11 mouse cellular contexts compared by ENCODE assay signal in the genomic region with DNA sequence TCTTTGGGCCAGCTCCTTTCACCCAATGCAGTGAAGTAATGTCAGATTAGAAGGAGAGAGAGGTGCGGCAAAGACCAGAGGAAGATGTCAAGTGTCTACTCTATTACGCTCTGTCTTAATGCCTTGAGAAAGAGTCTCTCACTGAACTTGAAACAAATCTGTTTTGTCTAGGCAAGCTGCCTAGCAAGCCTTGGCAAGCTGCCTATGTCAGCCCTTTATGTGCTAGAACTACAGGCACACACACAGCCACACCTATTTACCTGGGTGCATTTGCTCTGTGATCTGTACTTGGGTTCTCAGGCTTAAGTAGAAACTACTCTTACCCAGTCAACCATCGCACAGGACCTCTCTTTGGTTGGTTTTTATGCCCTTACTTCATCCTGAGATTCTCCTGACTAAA. TPM values are rescaled to one million over a fixed set of nuclear protein-coding genes. Genes with fewer than 3 reads are reported as not detected.
DNase-seq lines count a peak whose midpoint lies in the region; ATAC-seq lines count a peak whose summit lies in the region.
"Had no signal": no experiment of that assay in that cellular context is flagged by ENCODE, and none has a peak within 500 bp of the region (broad histone marks: within the 10 kb centered on the region; RNA-seq: fewer than 3 reads in every experiment).

No protein-coding gene starts in this region.

- 86% methylated on average over 3 of the region's 3 CpGs for WGBS in heart, embryonic 11.5 days (ENCODE audit: insufficient replicate concordance)
- 26% methylated on average over 3 of the region's 3 CpGs for WGBS in large intestine, adult 2 months

- H3K9ac ChIP-seq in heart, embryonic 11.5 days (ENCODE audit: low read depth, low read length) = no peak overlapping the region
- H3K9ac ChIP-seq: intestine, embryonic 15.5 days had no signal

- ATAC-seq in heart, embryonic 11.5 days (replicated peaks; ENCODE audit: insufficient number of reproducible peaks, low FRiP score, low TSS enrichment) = no peak
- ATAC-seq: intestine, embryonic 15.5 days had no signal

- H3K27me3 ChIP-seq in heart, embryonic 11.5 days (ENCODE audit: control insufficient read depth, insufficient read depth, low read length) = no peaks in the 10 kb centered on the region
- H3K27me3 ChIP-seq: intestine, embryonic 15.5 days had no signal

- H3K36me3 ChIP-seq in heart, embryonic 11.5 days (ENCODE audit: control insufficient read depth, insufficient read depth, low read length) = no peaks in the 10 kb centered on the region
- H3K36me3 ChIP-seq: intestine, embryonic 15.5 days had no signal

- peak; percentile 33 to 37 for DNase-seq in heart, adult 18-20 months
- peak; percentile 32 for DNase-seq in urinary bladder, postnatal 25 days (ENCODE audit: low spot score)
- no peak for DNase-seq in urinary bladder, postnatal 10 days (ENCODE audit: low spot score)
- peak; percentile 77 for DNase-seq in large intestine, adult 2 months (ENCODE audit: low read depth, low spot score)
- DNase-seq in urinary bladder, postnatal 36 days (ENCODE audit: low spot score in 2 of 2) = peak; percentile 56 to 76
- DNase-seq in layer of hippocampus, adult 11-12 months (ENCODE audit: low spot score) = no peak
- no peak for DNase-seq in c-Kit-positive CD71-positive TER-119-positive erythroid progenitor cells, embryonic 14.5 days (ENCODE audit: low spot score)
- DNase-seq: thymus, adult 18-20 months had no signal

- no peaks in the 10 kb centered on the region for H3K4me1 ChIP-seq in heart, embryonic 11.5 days (ENCODE audit: control insufficient read depth, insufficient read depth, low read length)

- H3K4me3 ChIP-seq in heart, embryonic 11.5 days (ENCODE audit: low read depth, low read length) = no peak overlapping the region
- H3K4me3 ChIP-seq: intestine, embryonic 15.5 days had no signal

- no peaks in the 10 kb centered on the region for H3K9me3 ChIP-seq in heart, embryonic 11.5 days (replicated peaks; ENCODE audit: control insufficient read depth, low read length)
- H3K9me3 ChIP-seq: intestine, embryonic 15.5 days had no signal

- H3K4me2 ChIP-seq in heart, embryonic 11.5 days = no peak overlapping the region
- H3K4me2 ChIP-seq: intestine, embryonic 15.5 days had no signal

- no peak overlapping the region for H3K27ac ChIP-seq in heart, embryonic 11.5 days (ENCODE audit: low read depth, low read length)
- H3K27ac ChIP-seq: intestine, embryonic 15.5 days; macrophage had no signal

RNA-seq across cellular contexts. Expression of gene Tiam2, which starts 40.4 kb away (rescaled TPM):
- total RNA-seq in heart, adult 18-20 months (2021) = 1 to 10 TPM; 2.7 to 3.3 TPM
- polyA plus RNA-seq in heart, embryonic 11.5 days (2014; fragmentation: Nextera tagmentation; extraction: Ambion mirVana) = 3.2 and 4.4 TPM in 2 replicates
- polyA plus RNA-seq in large intestine, adult 2 months (2012; rRNA removed) = 3.8 and 6.5 TPM in 2 replicates

Comparison
In these comparisons a context has a peak if more than half of its experiments do, and no peak if none do; other contexts are left out.
1. DNase-seq: peak in heart, adult 18-20 months (2 of 2), urinary bladder, postnatal 25 days (single experiment), large intestine, adult 2 months (single experiment) and urinary bladder, postnatal 36 days (2 of 2); none in urinary bladder, postnatal 10 days (single experiment), layer of hippocampus, adult 11-12 months (single experiment) and c-Kit-positive CD71-positive TER-119-positive erythroid progenitor cells, embryonic 14.5 days (single experiment).